Mouse (Mus musculus): ENCODE measurements around the gene H2al1d. TPM values are rescaled to one million over a fixed set of nuclear protein-coding genes. Genes with fewer than 3 reads are reported as not detected.

Gene H2al1d
- not detected for polyA plus RNA-seq (2017; shearing (Covaris generic))

GRCm38 (mm10) chrX:11308524-11308923 is at the start of gene H2al1d:
H2al1d (plus strand) TSS chrX:11308824.

DNA sequence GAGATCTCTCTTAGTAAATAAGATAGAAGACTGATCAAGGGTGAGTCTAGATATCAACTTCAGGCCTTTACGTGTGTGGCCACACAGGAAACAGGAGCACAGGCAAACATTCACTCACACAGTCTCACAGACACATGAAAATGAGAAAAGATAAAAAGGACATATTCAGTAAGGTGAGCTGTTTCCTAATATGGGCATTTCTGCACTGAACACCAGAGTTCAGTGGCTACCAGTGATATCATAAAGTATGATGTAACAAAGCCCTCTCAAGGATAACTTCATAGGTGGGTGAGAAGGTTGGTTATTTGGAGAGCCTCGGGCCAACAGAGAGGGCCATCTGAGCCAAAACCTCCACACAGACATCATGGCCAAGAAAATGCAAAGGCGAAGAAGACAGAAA is 9.7 kb upstream of the H2al1d start, which contains the start of gene H2al1a:
TSS of gene H2al1a (plus strand) at position 301 of the 400 bp plus-strand sequence.

GRCm38 (mm10) chrX:11302132-11302531 is 6.5 kb upstream of the H2al1d start, which contains the start of gene H2al1b:
H2al1b (plus strand) TSS chrX:11302432.

GRCm38 (mm10) chrX:11305355-11305754 is 3.3 kb upstream of the H2al1d start, which contains the start of gene H2al1c:
H2al1c (plus strand) TSS chrX:11305655.

GRCm38 (mm10) chrX:11311634-11312033 is 3.0 kb downstream of the H2al1d start, which contains the start of gene H2al1e:
H2al1e (plus strand) TSS chrX:11311934.

DNA sequence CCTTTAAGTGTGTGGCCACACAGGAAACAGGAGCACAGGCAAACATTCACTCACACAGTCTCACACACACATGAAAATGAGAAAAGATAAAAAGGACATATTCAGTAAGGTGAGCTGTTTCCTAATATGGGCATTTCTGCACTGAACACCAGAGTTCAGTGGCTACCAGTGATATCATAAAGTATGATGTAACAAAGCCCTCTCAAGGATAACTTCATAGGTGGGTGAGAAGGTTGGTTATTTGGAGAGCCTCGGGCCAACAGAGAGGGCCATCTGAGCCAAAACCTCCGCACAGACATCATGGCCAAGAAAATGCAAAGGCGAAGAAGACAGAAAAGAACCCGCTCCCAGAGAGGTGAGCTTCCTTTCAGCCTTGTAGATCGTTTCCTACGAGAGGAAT is 6.2 kb downstream of the H2al1d start, which contains the start of gene H2al1f:
TSS of gene H2al1f (plus strand) at position 301 of the 400 bp plus-strand sequence.

DNA sequence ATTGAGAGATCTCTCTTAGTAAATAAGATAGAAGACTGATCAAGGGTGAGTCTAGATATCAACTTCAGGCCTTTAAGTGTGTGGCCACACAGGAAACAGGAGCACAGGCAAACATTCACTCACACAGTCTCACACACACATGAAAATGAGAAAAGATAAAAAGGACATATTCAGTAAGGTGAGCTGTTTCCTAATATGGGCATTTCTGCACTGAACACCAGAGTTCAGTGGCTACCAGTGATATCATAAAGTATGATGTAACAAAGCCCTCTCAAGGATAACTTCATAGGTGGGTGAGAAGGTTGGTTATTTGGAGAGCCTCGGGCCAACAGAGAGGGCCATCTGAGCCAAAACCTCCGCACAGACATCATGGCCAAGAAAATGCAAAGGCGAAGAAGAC is 9.3 kb downstream of the H2al1d start, which contains the start of gene H2al1g:
TSS of gene H2al1g (plus strand) at position 301 of the 400 bp plus-strand sequence.

DNA sequence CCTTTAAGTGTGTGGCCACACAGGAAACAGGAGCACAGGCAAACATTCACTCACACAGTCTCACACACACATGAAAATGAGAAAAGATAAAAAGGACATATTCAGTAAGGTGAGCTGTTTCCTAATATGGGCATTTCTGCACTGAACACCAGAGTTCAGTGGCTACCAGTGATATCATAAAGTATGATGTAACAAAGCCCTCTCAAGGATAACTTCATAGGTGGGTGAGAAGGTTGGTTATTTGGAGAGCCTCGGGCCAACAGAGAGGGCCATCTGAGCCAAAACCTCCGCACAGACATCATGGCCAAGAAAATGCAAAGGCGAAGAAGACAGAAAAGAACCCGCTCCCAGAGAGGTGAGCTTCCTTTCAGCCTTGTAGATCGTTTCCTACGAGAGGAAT is 12.6 kb downstream of the H2al1d start, which contains the start of gene H2al1h:
TSS of gene H2al1h (plus strand) at position 301 of the 400 bp plus-strand sequence.

GRCm38 (mm10) chrX:11324359-11324758 is 15.7 kb downstream of the H2al1d start, which contains the start of gene H2al1i:
H2al1i (plus strand) TSS chrX:11324659.

DNA sequence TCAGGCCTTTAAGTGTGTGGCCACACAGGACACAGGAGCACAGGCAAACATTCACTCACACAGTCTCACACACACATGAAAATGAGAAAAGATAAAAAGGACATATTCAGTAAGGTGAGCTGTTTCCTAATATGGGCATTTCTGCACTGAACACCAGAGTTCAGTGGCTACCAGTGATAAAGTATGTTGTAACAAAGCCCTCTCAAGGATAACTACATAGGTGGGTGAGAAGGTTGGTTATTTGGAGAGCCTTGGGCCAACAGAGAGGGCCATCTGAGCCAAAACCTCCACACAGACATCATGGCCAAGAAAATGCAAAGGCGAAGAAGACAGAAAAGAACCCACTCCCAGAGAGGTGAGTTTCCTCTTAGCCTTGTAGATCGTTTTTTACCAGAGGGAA is 18.9 kb downstream of the H2al1d start, which contains the start of gene H2al1j:
TSS of gene H2al1j (plus strand) at position 301 of the 400 bp plus-strand sequence.

Other genes starting within 250 kb of the H2al1d start
- gene H2al1a, start 9.6 kb upstream of the H2al1d start, polyA plus RNA-seq (2017; shearing (Covaris generic)): not detected
- gene H2al1b, start 6.4 kb upstream of the H2al1d start, polyA plus RNA-seq (2017; shearing (Covaris generic)): not detected
- not detected for gene H2al1c, start 3.2 kb upstream of the H2al1d start, polyA plus RNA-seq (2017; shearing (Covaris generic))
- gene H2al1e, start 3.1 kb downstream of the H2al1d start, polyA plus RNA-seq (2017; shearing (Covaris generic)): not detected
- gene H2al1f, start 6.3 kb downstream of the H2al1d start, polyA plus RNA-seq (2017; shearing (Covaris generic)): not detected
- gene H2al1g, start 9.4 kb downstream of the H2al1d start, polyA plus RNA-seq (2017; shearing (Covaris generic)): not detected
- not detected for gene H2al1h, start 12.7 kb downstream of the H2al1d start, polyA plus RNA-seq (2017; shearing (Covaris generic))
- not detected for gene H2al1i, start 15.8 kb downstream of the H2al1d start, polyA plus RNA-seq (2017; shearing (Covaris generic))
- not detected for gene H2al1j, start 19.0 kb downstream of the H2al1d start, polyA plus RNA-seq (2017; shearing (Covaris generic))

Data from effector memory CD4-positive, alpha-beta T cell, adult 7 months (primary cell).